Mouse (Mus musculus): ENCODE measurements around the gene Rnf181.

Rnf181 gene

DNA sequence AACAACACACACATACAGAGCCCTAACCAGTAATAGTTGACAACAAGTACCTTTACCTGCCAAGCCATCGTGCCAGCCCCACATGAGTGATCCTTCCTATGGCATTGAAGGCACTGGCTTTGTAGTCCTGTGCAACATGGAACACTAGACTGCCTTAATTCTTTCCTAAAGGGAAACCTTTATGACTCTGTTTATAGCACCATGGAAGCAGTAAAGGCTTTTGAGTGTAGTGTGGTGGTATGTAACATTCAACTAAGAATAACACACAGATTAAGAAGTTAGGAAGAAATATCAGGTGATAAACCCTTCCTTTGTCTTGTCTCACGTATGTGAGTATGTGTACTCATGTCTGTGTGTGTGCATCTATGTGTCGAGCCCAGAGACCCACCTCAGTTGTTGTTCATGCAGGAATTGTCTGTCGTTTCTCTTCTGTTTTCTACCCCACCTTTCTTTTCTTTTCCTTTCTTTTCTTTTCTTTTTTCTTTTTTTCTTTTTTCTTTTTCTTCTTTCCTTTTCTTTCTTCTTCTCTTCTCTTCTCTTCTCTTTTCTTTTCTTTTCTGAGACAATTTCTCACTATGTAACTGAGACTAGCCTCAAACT, at the start of gene Rnf181:
Gene Rnf181, minus strand, starts transcription at position 113 of the 600 bp plus-strand sequence.
- in situ Hi-C loops (cut with MboI; ENCODE audit: unreplicated experiment in 2 of 2): loop anchor here in 1 of 2 experiments (5.0 kb wide), 1 partner anchor 40 kb away; no protein-coding TSS in a partner anchor

DNA sequence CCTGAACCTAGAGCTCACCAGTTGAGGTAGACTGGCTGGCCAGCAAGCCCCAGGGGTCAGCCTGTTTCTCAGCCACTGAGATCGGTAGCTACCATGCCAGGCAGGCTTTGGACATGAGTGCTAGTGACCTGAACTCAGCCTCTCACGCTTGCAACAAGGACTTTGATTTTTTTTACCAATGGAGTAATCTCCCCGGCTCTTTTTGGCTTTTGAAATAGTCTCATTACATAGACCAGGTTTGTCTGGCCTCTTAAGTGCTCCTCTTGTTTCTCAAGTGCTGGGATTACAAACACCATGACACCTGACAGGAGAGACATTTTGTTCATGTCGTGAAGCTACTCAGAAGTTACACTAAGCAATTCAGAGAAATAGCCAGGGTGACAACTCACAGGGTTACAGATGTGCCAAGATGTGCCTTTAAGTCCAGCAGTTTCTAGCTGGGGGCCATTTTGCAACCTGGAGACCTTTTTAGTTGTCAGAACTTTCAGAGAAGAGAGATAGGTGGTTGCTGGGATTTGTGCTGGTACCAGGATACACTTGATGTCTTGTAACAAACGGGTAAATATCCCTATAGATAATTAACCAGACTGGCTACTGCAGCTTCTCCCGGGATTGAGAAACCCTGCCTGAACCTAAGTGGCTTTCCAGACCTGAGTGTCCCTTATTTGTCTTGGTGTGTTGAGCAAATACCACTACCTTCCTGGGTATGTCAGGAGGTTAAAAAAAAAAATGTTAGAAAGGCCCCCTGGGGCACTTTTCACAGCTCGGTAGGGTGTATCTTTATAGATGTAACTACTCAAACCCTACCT, 49.4 kb upstream of the Rnf181 start:
- in situ Hi-C loops (cut with MboI; ENCODE audit: unreplicated experiment in 2 of 2): no loop called here

- in situ Hi-C loops (cut with MboI; ENCODE audit: unreplicated experiment in 2 of 2): no loop called here
Measured at GRCm38 (mm10) chr6:72415181-72415580, 48.4 kb upstream of the Rnf181 start.

DNA sequence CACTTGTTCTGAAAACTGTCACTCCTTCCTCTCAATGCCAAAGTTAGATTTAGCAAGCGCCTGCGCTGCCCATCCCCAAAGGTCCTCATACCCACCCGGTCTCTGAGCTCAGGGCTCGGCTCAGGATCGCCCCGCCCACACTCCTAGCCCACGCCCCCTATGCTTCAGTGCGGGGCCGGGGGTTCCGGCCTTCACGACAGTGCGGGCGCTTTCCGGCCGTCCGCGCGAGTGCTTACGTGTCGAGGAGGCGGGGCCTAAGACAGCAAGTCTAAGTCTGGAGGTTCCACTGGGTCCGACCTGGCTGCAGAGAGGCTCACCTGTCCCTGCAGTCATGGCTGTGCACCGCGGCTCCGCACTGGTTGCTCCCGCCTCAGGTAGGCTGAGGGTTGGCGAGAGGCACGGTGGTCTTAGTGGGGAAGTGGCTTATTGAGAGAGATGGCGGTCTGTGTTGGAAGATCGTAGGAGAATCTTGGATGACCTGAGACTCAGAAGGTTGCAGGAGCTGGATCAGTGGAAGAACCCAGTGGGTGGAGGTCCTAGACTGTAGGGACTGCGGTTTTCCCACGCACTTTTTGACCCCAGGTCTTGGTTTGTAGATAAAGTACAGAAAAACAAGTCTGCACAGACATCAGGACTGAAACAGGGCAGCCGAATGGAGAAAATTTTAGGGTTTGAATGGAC, 47.5 kb upstream of the Rnf181 start, which contains the start of gene Ggcx:
Gene Ggcx, plus strand, starts transcription at position 233 of the 681 bp plus-strand sequence.
- in situ Hi-C loops (cut with MboI; ENCODE audit: unreplicated experiment in 2 of 2): no loop called here

DNA sequence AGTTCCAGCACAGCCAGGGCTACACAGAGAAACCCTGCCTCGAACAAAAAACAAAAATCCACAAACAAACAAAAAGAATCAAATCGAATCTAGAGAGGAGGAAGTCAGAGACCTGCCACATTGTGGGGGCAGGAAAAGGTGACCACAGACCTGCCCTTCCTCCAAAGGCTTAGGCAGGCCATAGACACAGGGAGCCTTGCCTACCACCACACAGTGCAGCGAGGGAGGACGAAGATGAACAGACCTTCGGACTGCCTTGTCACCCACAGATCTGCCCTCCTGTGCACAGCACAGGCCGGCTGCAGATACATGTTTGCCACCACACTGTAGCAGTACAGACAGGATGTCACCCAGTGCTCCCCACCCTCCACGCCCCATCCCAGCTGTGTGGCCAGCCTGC, 43.8 kb upstream of the Rnf181 start:
- in situ Hi-C loops (cut with MboI; ENCODE audit: unreplicated experiment in 2 of 2): no loop called here

DNA sequence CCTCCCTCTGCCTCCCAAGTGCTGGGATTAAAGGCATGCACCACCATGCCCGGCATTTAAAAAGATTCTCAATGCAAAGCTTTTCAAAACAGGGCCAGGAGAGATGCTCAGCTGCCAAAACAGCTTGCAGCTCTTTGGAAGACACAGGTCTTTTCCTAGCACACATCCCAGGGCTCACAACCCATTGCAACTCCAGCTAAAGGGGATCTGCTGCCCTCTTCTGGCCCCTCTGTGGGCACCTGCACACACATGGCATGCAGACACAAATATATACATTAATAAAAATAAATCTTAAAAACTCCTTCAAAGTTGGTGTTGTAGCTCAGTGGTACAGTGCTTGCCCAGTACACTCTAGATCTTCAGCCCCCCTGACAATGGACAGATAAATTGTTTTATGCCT, 43.2 kb upstream of the Rnf181 start:
- in situ Hi-C loops (cut with MboI; ENCODE audit: unreplicated experiment in 2 of 2): no loop called here

DNA sequence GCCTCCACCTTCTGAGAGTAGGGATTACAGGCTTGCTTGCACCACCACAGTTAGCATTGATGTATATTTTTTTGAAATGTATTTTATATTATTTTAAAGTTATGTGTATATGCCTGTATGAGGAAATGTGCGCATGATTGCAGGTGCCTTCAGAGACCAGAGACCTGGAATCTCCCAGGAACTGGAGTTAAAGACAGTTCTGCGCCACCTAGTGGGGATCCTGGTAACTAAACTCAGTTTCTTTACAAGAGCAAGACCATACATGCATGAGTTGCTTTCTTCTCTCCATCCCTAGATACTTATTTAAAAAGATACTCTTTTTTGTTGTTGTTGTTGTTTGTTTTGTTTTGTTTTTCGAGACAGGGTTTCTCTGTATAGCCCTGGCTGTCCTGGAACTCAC, 42.8 kb upstream of the Rnf181 start:
- in situ Hi-C loops (cut with MboI; ENCODE audit: unreplicated experiment in 2 of 2): loop anchor here (5.0 to 10.0 kb wide), 3 partner anchors 42 to 225 kb away; partner anchors contain the start of gene Rnf181 (in 1 of the 2)

- in situ Hi-C loops (cut with MboI; ENCODE audit: unreplicated experiment in 2 of 2): loop anchor here (5.0 to 10.0 kb wide), 3 partner anchors 40 to 222 kb away; partner anchors contain the start of gene Rnf181 (in 1 of the 2)
Measured at GRCm38 (mm10) chr6:72407119-72407518, 40.4 kb upstream of the Rnf181 start.

DNA sequence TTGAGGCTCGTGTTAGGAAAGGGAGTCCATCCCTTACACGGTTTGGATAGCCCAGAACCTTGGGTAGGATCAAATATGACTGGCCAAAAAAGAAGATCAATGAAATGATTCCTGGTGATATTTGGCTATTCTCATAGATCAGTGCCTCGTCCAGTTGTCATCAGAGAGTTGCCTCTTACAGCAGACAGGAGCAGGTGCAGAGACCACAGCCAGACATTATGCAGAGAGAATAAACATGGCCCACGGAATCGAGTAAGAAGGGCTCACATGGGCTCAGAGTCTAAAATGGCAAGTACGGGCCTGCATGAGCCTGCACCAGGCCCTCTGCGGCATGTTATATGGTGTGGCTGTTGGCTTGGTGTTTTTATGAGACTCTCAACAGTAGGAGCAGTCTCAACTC, 38.6 kb upstream of the Rnf181 start:
- in situ Hi-C loops (cut with MboI; ENCODE audit: unreplicated experiment in 2 of 2): loop anchor here (5.0 to 10.0 kb wide), 3 partner anchors 38 to 221 kb away; partner anchors contain the start of gene Rnf181 (in 1 of the 2)

DNA sequence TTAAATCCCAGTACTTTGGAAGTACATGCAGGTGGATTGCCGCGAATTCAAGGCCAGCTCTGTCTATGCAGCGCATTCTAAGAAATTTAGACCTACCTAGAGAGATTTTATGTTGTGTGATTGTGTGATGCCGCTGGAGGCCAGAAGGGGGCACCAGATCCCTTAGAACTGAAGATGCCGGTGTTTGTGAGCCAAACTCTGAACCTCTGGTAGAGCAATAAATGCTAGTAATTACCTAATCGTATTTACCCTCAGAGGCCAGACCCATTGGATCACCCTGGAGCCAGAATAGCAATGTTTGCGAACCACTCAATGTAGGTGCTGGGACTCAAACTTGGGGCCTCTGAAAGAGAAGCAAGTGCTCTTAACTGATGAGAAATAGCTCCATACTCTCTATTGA, 35.1 kb upstream of the Rnf181 start:
- in situ Hi-C loops (cut with MboI; ENCODE audit: unreplicated experiment in 2 of 2): loop anchor here in 1 of 2 experiments (10.0 kb wide), 1 partner anchor 217 kb away; no protein-coding TSS in a partner anchor

DNA sequence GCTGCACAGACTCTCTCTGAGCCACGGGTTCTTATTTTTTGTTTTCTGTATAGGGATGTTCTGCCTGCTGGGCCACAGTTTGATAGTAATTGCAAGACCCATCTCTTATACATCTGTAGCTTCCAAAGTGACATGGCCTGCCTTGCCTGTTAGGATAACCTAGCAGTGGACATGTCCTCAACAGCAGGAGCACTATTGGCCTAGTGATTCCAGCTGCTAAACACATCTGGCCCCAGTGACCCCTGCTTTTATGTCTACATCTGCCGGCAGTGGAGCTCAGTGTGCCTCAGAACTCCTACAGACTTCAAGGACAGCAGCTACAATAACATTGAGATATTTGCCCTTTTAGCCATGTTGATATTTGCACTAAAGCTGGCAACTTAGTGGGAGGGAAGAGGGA, 33.2 kb upstream of the Rnf181 start:
- in situ Hi-C loops (cut with MboI; ENCODE audit: unreplicated experiment in 2 of 2): loop anchor here in 1 of 2 experiments (10.0 kb wide), 1 partner anchor 215 kb away; no protein-coding TSS in a partner anchor

DNA sequence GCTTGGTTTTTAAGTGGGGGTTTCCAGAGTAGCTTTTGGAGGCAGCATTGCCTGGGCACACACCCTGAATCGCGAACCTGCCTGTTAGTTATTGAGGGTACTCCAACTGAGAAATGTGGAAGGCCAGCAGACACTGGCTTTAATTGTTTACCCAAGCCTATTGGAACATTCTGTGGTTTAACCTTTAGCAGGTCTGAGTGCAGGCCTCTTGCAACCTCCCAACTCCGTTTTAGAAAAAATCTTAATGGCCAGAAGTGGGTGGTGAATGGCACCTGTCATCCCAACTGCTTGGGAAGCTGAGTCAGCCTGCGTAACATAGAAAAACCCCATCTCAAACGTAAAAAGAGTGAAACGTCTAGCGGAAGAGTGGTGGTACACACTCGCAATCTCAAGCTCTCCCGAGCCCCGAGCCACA, 30.1 kb upstream of the Rnf181 start:
- in situ Hi-C loops (cut with MboI; ENCODE audit: unreplicated experiment in 2 of 2): no loop called here

DNA sequence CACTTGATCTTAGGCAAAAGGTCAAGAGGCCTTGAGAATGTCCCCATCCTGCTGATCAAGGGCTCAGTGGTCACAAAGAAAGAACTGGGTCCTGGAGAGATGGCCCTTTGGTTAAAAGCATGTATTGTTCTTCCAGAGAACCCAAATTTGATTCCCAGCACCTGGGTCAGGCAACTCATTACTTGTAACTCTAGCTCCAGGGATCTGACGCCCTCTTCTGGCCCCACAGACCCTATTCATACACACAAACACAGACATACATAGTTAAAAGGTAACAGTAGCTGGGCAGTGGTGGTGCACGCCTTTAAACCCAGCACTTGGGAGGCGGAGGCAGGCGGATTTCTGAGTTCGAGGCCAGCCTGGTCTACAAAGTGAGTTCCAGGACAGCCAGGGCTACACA, 25.6 kb upstream of the Rnf181 start:
- in situ Hi-C loops (cut with MboI; ENCODE audit: unreplicated experiment in 2 of 2): no loop called here

DNA sequence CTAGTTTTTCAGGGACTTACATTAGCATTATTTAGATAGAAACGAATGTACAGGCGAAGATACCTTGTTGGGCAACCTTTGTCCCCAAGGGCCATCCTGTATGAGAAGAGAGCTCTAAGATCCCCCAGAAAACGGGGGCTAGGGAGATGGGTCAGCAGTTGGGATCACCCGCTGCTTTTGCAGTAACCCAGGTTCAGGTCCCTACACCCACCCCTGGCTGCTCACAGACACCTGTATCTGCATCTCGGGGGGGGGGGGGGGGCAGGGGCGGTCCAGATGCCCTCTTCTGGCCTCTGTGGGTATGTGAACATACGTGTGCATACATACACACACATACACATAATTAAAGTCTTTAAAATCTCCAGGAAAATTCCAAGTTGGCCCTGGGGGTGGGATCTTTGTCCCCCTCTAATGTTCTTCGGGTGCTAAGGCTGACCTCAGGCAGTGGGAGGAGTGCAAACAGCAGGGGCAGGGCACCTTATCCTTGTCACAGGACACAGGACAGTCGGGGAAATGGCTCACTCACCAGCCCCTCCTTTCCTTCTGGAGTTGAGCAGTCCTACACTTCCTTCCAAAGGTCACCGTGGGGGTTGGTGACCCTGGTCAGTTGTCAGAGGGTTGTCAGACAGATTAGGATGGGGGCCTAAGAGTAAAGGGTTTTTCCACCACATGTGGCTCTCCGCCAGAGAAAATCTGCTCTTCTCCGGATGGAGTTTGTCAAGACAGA, 24.2 kb upstream of the Rnf181 start:
- in situ Hi-C loops (cut with MboI; ENCODE audit: unreplicated experiment in 2 of 2): no loop called here

DNA sequence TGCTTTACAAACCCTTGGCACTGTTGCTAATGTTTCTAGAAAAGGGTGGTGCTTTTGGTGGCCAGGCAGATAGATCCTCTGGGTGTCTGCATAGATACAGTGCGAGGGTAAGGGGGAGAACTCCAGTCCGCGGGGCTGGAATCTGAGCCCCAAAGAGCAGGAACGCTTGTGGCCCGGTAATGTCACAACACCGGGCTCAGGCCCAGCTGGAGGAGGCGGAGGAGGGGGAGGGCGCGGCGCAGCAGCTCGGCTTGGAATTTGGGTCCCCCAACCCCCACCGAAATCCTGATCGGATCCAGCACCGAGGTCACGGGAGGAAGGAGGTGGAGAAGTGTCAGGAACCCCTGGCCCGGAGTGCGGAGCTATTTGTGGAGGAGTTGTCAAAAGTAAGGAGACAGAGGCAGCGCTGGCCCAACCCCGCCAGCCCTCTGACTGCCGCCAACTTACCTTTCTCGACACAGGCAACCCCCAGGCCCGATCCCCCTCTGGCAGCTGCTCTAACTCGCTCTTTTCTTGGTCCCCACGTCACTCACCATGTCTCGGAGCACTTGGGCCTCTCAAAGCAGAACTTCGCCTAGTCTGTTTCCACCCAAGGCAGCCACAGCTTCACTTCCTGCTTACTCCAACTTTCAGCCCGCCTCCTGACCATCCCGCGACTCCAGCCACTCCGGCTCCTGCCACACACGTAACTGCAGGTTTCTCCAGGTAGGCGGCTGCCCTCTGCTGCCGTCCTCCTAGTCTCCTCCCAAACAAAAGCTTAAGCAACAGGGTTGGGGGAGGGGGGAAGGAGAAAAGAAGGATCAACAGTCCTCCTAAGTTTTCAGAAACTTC, 23.4 kb upstream of the Rnf181 start, which contains the start of gene Vamp8:
Gene Vamp8, minus strand, starts transcription at position 763 of the 831 bp plus-strand sequence.
- in situ Hi-C loops (cut with MboI; ENCODE audit: unreplicated experiment in 2 of 2): no loop called here

- in situ Hi-C loops (cut with MboI; ENCODE audit: unreplicated experiment in 2 of 2): no loop called here
Measured at GRCm38 (mm10) chr6:72389471-72389940, 22.8 kb upstream of the Rnf181 start.

- in situ Hi-C loops (cut with MboI; ENCODE audit: unreplicated experiment in 2 of 2): no loop called here
Measured at GRCm38 (mm10) chr6:72388791-72389329, 22.1 kb upstream of the Rnf181 start.

DNA sequence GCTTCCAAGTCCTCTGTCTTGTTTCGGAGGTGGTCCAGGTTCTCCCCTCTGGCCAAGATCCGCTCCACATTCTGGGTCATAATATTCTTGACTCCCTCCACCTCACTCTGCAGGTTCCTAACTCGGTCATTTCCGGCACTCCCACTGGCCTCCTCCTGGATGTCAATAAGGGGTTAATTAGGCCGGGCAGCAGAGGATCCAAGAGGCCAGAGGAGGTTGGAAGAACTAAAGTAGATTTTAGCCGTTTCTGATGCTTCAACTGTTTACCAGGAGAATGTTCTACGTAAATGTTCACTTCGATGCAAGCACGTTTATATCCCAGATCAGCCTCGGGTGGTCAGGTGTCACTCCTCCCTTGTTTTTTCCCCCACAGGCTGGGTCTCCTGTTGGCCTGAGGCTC, 21.5 kb upstream of the Rnf181 start:
- in situ Hi-C loops (cut with MboI; ENCODE audit: unreplicated experiment in 2 of 2): no loop called here

- in situ Hi-C loops (cut with MboI; ENCODE audit: unreplicated experiment in 2 of 2): no loop called here
Measured at GRCm38 (mm10) chr6:72387816-72388215, 21.1 kb upstream of the Rnf181 start.

Measured in v-Abl transformed pro-B cells (cell line).